Mouse (Mus musculus): ENCODE data around the gene Tnfrsf13c. TPM values are rescaled to one million over a fixed set of nuclear protein-coding genes. Genes with fewer than 3 reads are reported as not detected.

Gene Tnfrsf13c
- 0.11 and 0.15 TPM in 2 replicates for polyA plus RNA-seq (2014; fragmentation: Nextera tagmentation; extraction: Ambion mirVana)

DNA sequence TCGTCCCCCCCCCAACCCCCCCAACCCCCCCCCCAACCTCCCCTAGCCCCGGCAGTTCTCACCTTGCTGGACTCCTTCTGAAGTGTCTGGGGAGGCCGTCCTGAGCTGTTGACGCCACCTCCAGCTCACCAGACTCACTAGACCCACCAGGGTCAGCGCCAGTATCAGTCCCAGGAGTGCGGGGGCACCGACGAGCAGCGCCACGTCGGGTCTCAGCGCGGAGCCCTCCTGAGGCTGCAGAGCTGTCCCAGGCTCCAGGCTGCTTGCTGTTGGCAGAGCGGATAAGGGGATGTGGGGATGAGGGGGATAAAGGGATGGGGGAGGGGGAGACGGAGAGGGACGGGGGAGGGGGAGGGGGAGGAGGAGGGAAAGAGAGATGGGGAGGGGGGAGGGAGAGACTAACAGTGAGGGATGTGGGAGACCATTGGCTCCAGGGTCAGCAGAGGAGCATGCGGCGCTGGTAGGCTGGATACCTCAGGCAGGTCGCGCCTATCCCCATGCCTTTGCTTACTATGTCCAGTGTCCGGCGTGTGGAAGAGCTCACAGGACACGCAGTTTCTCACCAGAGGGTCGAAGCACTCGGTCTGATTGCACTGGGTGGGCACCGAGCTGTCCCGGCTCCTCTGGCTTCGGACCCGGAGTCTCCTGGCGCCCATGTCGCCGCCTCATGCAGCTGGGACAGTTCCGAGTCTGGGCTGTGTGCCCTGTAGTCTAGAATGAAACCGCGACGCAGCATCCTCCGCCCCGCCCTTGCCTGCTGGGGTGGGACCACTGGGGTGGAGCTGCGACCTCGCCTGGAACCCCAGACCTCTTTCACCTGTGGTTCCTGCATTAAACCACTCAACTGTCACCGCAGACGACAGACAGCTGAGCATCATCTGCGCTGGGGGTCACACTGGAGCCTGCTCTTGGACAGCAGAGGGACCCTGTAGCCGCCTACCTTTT lies at the start of gene Tnfrsf13c:
Gene Tnfrsf13c, minus strand, starts transcription at position 713 of the 945 bp plus-strand sequence.
- no peak within 1 kb of the TSS for H3K27ac ChIP-seq (ENCODE audit: low read depth)
- peaks cover 4% of the 10 kb centered on the region for H3K4me1 ChIP-seq (replicated peaks; ENCODE audit: control insufficient read depth, insufficient read depth, low read length)
- peak; percentile 51 for ATAC-seq (replicated peaks; ENCODE audit: low FRiP score, low TSS enrichment, low read depth)
- 2% methylated on average over 43 of the region's 44 CpGs for WGBS
- H3K4me2 ChIP-seq (ENCODE audit: low read length) = peak within 1 kb of the TSS; percentile 57
- no peaks in the 10 kb centered on the region for H3K9me3 ChIP-seq (ENCODE audit: control insufficient read depth, low read length)
- no peak for DNase-seq (ENCODE audit: low spot score)
- H3K9ac ChIP-seq (ENCODE audit: low read length) = 0 out of 2 replicates have a peak within 1 kb of the TSS, but pooled peaks have one; percentile 29
- no peaks in the 10 kb centered on the region for H3K36me3 ChIP-seq (ENCODE audit: control insufficient read depth, insufficient read depth, low read length)
- peaks cover 29% of the 10 kb centered on the region for H3K27me3 ChIP-seq (replicated peaks; ENCODE audit: control insufficient read depth, insufficient read depth, low read length)
- H3K4me3 ChIP-seq (ENCODE audit: low read depth, low read length) = peak within 1 kb of the TSS; percentile 27

DNA sequence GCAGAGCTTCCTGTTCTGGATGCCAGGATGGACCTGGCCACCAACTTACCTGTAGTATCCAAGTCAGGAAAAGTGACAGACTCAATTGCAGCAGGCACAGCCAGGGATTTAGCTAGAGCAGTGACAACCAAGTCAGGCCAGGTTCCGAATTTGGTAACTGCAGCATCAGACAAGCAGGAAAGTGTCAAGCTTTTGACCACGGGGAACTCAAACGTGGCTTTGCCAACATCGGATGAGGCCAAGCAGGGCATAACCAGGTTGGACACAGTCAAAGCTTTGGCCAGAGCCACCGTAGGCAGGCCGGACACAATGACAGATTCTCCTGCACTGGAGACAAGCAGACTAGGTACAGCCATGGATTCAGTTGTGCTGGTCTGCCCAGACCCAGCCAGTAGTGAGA lies 48.1 kb upstream of the Tnfrsf13c start:
- WGBS = 86% methylated on average over 6 of the region's 6 CpGs

DNA sequence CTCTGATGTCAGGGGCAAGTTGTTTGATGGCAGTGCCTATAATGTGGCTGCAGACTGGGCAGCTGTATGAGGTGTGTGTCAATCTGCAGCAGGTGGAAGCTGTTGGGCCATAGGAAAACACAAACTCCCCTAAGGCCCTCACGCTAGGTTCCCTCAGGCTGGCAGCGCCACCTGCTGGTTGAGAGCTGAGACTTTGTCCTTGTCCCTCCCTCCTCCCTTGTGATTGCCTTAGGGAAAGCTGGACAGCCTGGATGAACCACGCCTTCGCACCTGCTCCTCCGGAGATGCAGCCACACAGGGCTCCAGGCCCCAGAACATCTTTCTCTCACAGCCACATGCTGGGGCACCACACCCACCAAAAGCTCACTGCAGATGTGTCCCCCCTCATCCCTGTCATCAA lies 47.0 kb upstream of the Tnfrsf13c start:
- no peak overlapping the region for H3K27ac ChIP-seq (ENCODE audit: low read depth)
- peak; percentile 85 for DNase-seq (ENCODE audit: low spot score)
- peak; percentile 28; the same call in 1 of the 2 replicates for ATAC-seq (replicated peaks; ENCODE audit: low FRiP score, low TSS enrichment, low read depth)
- no peak overlapping the region for H3K4me3 ChIP-seq (ENCODE audit: low read depth, low read length)
- H3K9me3 ChIP-seq (ENCODE audit: control insufficient read depth, low read length) = no peaks in the 10 kb centered on the region
- H3K27me3 ChIP-seq (replicated peaks; ENCODE audit: control insufficient read depth, insufficient read depth, low read length) = peaks cover 29% of the 10 kb centered on the region
- no peak overlapping the region for H3K9ac ChIP-seq (ENCODE audit: low read length)
- WGBS = 11% methylated on average over 5 of the region's 5 CpGs
- H3K4me2 ChIP-seq (ENCODE audit: low read length) = no peak overlapping the region
- no peaks in the 10 kb centered on the region for H3K36me3 ChIP-seq (ENCODE audit: control insufficient read depth, insufficient read depth, low read length)
- peaks cover 3% of the 10 kb centered on the region; the same call in 1 of the 2 replicates for H3K4me1 ChIP-seq (replicated peaks; ENCODE audit: control insufficient read depth, insufficient read depth, low read length)

More for the DNA sequence above, 48.1 kb upstream of the Tnfrsf13c start:
- H3K36me3 ChIP-seq (ENCODE audit: control insufficient read depth, insufficient read depth, low read length) = no peaks in the 10 kb centered on the region
- H3K27ac ChIP-seq (ENCODE audit: low read depth) = no peak overlapping the region
- peaks cover 29% of the 10 kb centered on the region for H3K27me3 ChIP-seq (replicated peaks; ENCODE audit: control insufficient read depth, insufficient read depth, low read length)
- H3K4me1 ChIP-seq (replicated peaks; ENCODE audit: control insufficient read depth, insufficient read depth, low read length) = peaks cover 4% of the 10 kb centered on the region; the same call in 1 of the 2 replicates
- no peak for ATAC-seq (replicated peaks; ENCODE audit: low FRiP score, low TSS enrichment, low read depth)
- no peak for DNase-seq (ENCODE audit: low spot score)
- no peak overlapping the region for H3K4me2 ChIP-seq (ENCODE audit: low read length)
- no peak overlapping the region for H3K9ac ChIP-seq (ENCODE audit: low read length)
- H3K4me3 ChIP-seq (ENCODE audit: low read depth, low read length) = no peak overlapping the region
- no peaks in the 10 kb centered on the region for H3K9me3 ChIP-seq (ENCODE audit: control insufficient read depth, low read length)

DNA sequence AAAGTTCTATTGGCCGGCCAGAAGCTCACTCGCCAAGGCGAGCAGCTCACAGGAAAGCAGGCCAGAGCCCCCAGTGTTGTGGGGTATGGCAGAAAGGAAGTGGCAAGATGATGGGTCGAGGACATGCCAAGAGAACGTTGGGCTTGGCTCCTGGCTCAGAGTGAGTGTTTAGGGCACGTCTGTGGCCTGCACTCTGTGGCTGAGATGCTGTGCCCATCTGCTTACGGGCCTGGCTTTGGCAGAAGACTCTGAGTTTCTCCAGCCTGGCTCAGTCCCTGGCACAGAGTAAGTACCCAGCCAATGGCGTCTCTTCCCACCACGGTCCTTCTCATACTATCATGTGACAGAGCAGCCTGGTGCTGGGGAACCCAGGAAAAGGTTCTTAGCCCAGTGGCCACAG lies 44.6 kb upstream of the Tnfrsf13c start:
- no peaks in the 10 kb centered on the region for H3K4me1 ChIP-seq (replicated peaks; ENCODE audit: control insufficient read depth, insufficient read depth, low read length)
- peaks cover 9% of the 10 kb centered on the region for H3K27me3 ChIP-seq (replicated peaks; ENCODE audit: control insufficient read depth, insufficient read depth, low read length)
- 85% methylated on average over 9 of the region's 9 CpGs for WGBS
- DNase-seq (ENCODE audit: low spot score) (no peak), ATAC-seq (replicated peaks; ENCODE audit: low FRiP score, low TSS enrichment, low read depth) (no peak)
- H3K9ac ChIP-seq (ENCODE audit: low read length) = no peak overlapping the region
- no peaks in the 10 kb centered on the region for H3K36me3 ChIP-seq (ENCODE audit: control insufficient read depth, insufficient read depth, low read length)
- no peak overlapping the region for H3K4me2 ChIP-seq (ENCODE audit: low read length)
- H3K27ac ChIP-seq (ENCODE audit: low read depth) = no peak overlapping the region
- H3K4me3 ChIP-seq (ENCODE audit: low read depth, low read length) = no peak overlapping the region
- no peaks in the 10 kb centered on the region for H3K9me3 ChIP-seq (ENCODE audit: control insufficient read depth, low read length)

DNA sequence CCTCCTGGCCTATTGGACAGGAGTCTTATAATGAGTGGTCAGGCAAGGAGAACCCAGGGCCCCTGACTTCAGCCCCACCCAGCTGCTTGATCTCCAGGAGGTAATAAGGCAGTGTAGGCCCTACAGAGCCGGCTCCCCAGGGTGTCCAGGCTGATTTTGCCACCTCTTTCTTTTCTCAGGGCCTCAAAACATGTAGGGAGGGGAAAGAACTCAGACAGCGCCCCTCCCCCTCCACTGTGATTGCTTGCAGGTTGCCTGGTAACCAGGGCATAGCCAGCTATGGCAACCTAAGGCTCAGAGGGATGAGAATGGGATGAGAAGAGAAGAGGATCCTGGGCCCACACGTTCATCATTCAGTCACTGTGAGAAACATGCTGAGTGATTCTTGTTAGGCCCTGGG lies 44.0 kb upstream of the Tnfrsf13c start:
- no peak for ATAC-seq (replicated peaks; ENCODE audit: low FRiP score, low TSS enrichment, low read depth)
- Histone ChIP-seq H3K9ac (ENCODE audit: low read length) (no peak overlapping the region), H3K36me3 (ENCODE audit: control insufficient read depth, insufficient read depth, low read length) (no peaks in the 10 kb centered on the region), H3K27me3 (replicated peaks; ENCODE audit: control insufficient read depth, insufficient read depth, low read length) (0 out of 2 replicates have a peak, but pooled peaks cover 3% of the 10 kb centered on the region), H3K4me1 (replicated peaks; ENCODE audit: control insufficient read depth, insufficient read depth, low read length) (no peaks in the 10 kb centered on the region), H3K4me3 (ENCODE audit: low read depth, low read length) (no peak overlapping the region), H3K9me3 (ENCODE audit: control insufficient read depth, low read length) (no peaks in the 10 kb centered on the region), H3K27ac (ENCODE audit: low read depth) (no peak overlapping the region), H3K4me2 (ENCODE audit: low read length) (no peak overlapping the region)
- DNase-seq (ENCODE audit: low spot score) = no peak
- 28% methylated on average over 3 of the region's 3 CpGs for WGBS

DNA sequence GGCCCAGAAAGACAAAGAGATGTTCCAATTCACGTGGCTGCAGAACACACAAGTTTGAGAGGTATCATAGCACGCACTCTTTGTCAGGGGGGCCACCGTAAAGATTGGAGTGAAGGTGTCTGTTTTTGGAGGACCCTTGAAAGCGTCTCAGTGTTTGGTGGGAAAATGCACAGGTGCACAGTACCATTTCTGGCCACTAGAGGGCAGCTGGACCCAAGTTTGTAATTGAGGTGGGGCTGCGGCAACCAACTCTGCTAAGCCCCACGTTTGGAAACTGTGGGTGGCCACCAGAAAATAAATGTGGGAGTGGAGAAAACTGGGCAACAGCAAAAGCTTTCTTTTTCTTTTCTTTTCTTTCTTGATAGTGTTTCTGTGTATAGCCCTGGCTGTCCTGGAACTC lies 42.2 kb upstream of the Tnfrsf13c start:
- Histone ChIP-seq H3K4me1 (replicated peaks; ENCODE audit: control insufficient read depth, insufficient read depth, low read length) (no peaks in the 10 kb centered on the region), H3K9ac (ENCODE audit: low read length) (no peak overlapping the region), H3K4me2 (ENCODE audit: low read length) (no peak overlapping the region), H3K36me3 (ENCODE audit: control insufficient read depth, insufficient read depth, low read length) (no peaks in the 10 kb centered on the region), H3K27ac (ENCODE audit: low read depth) (no peak overlapping the region), H3K27me3 (replicated peaks; ENCODE audit: control insufficient read depth, insufficient read depth, low read length) (no peaks in the 10 kb centered on the region), H3K4me3 (ENCODE audit: low read depth, low read length) (no peak overlapping the region), H3K9me3 (ENCODE audit: control insufficient read depth, low read length) (no peaks in the 10 kb centered on the region)
- ATAC-seq (replicated peaks; ENCODE audit: low FRiP score, low TSS enrichment, low read depth) (no peak), DNase-seq (ENCODE audit: low spot score) (peak; percentile 93)
- 13% methylated on average over 6 of the region's 6 CpGs for WGBS

DNA sequence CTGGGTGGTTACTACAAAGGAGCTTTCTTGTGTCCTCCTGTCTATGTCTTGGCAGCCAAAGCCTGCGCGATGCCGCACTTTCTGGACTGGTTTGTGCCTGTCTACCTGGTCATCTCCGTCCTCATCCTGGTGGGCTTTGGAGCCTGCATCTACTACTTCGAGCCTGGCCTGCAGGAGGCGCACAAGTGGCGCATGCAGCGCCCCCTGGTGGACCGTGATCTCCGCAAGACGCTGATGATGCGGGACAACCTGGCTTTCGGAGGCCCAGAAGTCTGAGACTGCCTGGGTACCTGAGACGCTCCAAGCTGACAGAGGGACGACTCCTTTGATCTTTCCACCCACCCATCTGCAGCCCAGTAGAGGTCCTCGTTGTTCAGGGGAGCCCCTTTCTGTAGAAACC lies 35.3 kb upstream of the Tnfrsf13c start:
- Histone ChIP-seq H3K9me3 (ENCODE audit: control insufficient read depth, low read length) (no peaks in the 10 kb centered on the region), H3K9ac (ENCODE audit: low read length) (no peak overlapping the region), H3K36me3 (ENCODE audit: control insufficient read depth, insufficient read depth, low read length) (no peaks in the 10 kb centered on the region), H3K4me1 (replicated peaks; ENCODE audit: control insufficient read depth, insufficient read depth, low read length) (no peaks in the 10 kb centered on the region; the same call in 1 of the 2 replicates), H3K27me3 (replicated peaks; ENCODE audit: control insufficient read depth, insufficient read depth, low read length) (no peaks in the 10 kb centered on the region), H3K4me2 (ENCODE audit: low read length) (no peak overlapping the region), H3K4me3 (ENCODE audit: low read depth, low read length) (no peak overlapping the region), H3K27ac (ENCODE audit: low read depth) (no peak overlapping the region)
- ATAC-seq (replicated peaks; ENCODE audit: low FRiP score, low TSS enrichment, low read depth) (no peak), DNase-seq (ENCODE audit: low spot score) (peak; percentile 80)
- 16% methylated on average over 16 of the region's 16 CpGs for WGBS

DNA sequence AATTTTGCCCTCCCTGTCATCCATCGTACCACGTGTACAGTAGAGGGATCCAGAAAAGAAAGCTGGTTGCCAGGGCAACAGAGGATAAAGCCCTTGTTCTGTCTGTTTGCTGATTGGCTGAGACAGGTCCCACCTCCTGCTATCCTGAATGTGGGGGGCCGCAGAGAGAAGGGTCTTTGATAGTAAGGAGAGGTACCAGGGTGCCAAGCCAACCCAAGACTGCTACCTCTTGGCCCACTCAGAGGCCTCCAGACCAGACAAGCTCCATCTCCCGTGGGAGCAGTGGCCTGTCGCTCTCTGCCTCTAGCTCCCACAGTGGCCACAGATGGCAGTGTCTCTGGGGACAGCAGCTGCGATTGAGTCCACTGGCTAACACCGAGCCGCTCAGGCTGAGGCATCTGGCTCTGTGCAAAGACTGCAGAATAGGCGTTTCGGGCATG lies 31.8 kb upstream of the Tnfrsf13c start:
- WGBS = 25% methylated on average over 10 of the region's 10 CpGs
- Histone ChIP-seq H3K9ac (ENCODE audit: low read length) (no peak overlapping the region), H3K4me1 (replicated peaks; ENCODE audit: control insufficient read depth, insufficient read depth, low read length) (no peaks in the 10 kb centered on the region; the same call in 1 of the 2 replicates), H3K9me3 (ENCODE audit: control insufficient read depth, low read length) (no peaks in the 10 kb centered on the region), H3K27ac (ENCODE audit: low read depth) (no peak overlapping the region), H3K4me2 (ENCODE audit: low read length) (no peak overlapping the region), H3K4me3 (ENCODE audit: low read depth, low read length) (no peak overlapping the region), H3K36me3 (ENCODE audit: control insufficient read depth, insufficient read depth, low read length) (no peaks in the 10 kb centered on the region), H3K27me3 (replicated peaks; ENCODE audit: control insufficient read depth, insufficient read depth, low read length) (no peaks in the 10 kb centered on the region)
- ATAC-seq (replicated peaks; ENCODE audit: low FRiP score, low TSS enrichment, low read depth) (no peak), DNase-seq (ENCODE audit: low spot score) (no peak)

Measured in intestine, embryonic 14.5 days (tissue).